Mouse (Mus musculus) olfactory bulb, adult 2 months (tissue): ENCODE results near the gene Nol9.

Experiments used
- CTCF ChIP-seq: fragments of 200-500 bp; IDR thresholded peaks from 2 replicates; pipeline ENCODE4 v1.5.1; 2012; ENCODE audit warnings: low read depth, mild to moderate bottlenecking, low read length, moderate library complexity; ENCODE audit not compliant: insufficient read depth
- POLR2A ChIP-seq: fragments of 200-500 bp; IDR thresholded peaks from 2 replicates; pipeline ENCODE4 v1.6.1; 2012; ENCODE audit warnings: mild to moderate bottlenecking, low read depth, low read length, moderate library complexity; ENCODE audit not compliant: insufficient read depth

GRCm38 (mm10) chr4:152022506-152022905 lies 16.6 kb upstream of the Nol9 start:
- TF ChIP-seq CTCF (no peak), POLR2A (no peak)
